Mouse (Mus musculus) ES-E14 (cell line): Measurements from ENCODE around the gene Tectb.

Experiments used
- CHD2 ChIP-seq: IDR thresholded peaks from 2 replicates; pipeline ENCODE4 v1.6.1; 2014; ENCODE audit warnings: mild to moderate bottlenecking, low read depth, low read length, inconsistent platforms
- MAFK ChIP-seq: IDR thresholded peaks from 2 replicates; pipeline ENCODE4 v1.6.1; 2014; ENCODE audit warnings: mild to moderate bottlenecking, low read depth, low read length, inconsistent platforms; ENCODE audit not compliant: insufficient read depth
- ZC3H11A ChIP-seq: IDR thresholded peaks from 2 replicates; pipeline ENCODE4 v1.6.1; 2012; ENCODE audit warnings: low read depth, mild to moderate bottlenecking, inconsistent platforms, low read length, borderline replicate concordance
- ZNF384 ChIP-seq: IDR thresholded peaks from 2 replicates; pipeline ENCODE4 v1.6.1; 2012; ENCODE audit warnings: low read depth, low read length, inconsistent platforms

DNA sequence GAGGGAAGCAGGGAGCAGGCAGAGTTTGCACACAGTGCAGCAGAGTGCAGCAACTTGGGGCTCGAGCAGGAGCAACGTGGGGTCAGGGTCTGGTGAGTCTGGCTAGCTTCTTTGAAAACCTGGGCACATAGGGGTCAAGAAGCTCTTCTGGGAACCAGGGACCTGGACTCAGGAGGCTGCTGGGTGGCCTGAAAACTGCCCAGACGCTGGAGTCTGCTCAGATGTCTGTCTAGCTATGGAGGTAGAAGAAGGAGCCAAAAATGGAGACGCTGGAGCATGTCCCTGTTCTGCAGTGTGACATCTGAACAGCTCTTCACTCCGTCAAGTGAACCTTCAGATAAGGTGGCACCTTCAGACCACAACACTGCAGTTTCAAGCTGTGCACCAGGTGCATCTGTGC, 35.8 kb upstream of the Tectb start:
- TF ChIP-seq MAFK (no peak), ZC3H11A (no peak), CHD2 (no peak), ZNF384 (no peak)
